Mouse (Mus musculus) limb, embryonic 15.5 days (tissue): Measurements from ENCODE around the gene Erbb3. TPM values are rescaled to one million over a fixed set of nuclear protein-coding genes. Genes with fewer than 3 reads are reported as not detected.
A peak's percentile ranks its signal among the peaks of the same experiment; 100 is the strongest.
"Not testable (repeated sequence)": the region's sequence is repeated elsewhere in the genome, so short reads cannot be mapped to it uniquely, and the experiment has no call there.

Source experiments
- ATAC-seq: fragments of 200-750 bp; cut with Nextera tagmentation; 2 replicates; pipeline ENCODE4 v1.8.0; 2017; ENCODE audit warnings: low read depth, moderate TSS enrichment; ENCODE audit not compliant: insufficient number of reproducible peaks, low FRiP score, low TSS enrichment
- H3K27ac ChIP-seq: fragments of 300-500 bp; sonication (generic); 2 replicates; pipeline ENCODE4 v1.5.1; 2015; ENCODE audit warnings: moderate library complexity, mild to moderate bottlenecking, inconsistent platforms
- H3K27me3 ChIP-seq: fragments of 300-500 bp; sonication (generic); 2 replicates; pipeline ENCODE4 v1.6.1; 2015; ENCODE audit warnings: inconsistent platforms
- H3K36me3 ChIP-seq: fragments of 300-500 bp; sonication (generic); 2 replicates; pipeline ENCODE4 v1.6.1; 2015; ENCODE audit warnings: inconsistent platforms
- H3K4me1 ChIP-seq: fragments of 300-500 bp; sonication (generic); 2 replicates; pipeline ENCODE4 v1.6.1; 2015; ENCODE audit warnings: inconsistent platforms
- H3K4me2 ChIP-seq: fragments of 300-500 bp; sonication (generic); 2 replicates; pipeline ENCODE4 v1.6.1; 2015; ENCODE audit warnings: mild to moderate bottlenecking, inconsistent platforms
- H3K4me3 ChIP-seq: fragments of 300-500 bp; sonication (generic); 2 replicates; pipeline ENCODE4 v1.5.1; 2015; ENCODE audit warnings: mild to moderate bottlenecking, inconsistent platforms
- H3K9ac ChIP-seq: fragments of 300-500 bp; sonication (generic); 2 replicates; pipeline ENCODE4 v1.6.1; 2015; ENCODE audit warnings: inconsistent platforms
- H3K9me3 ChIP-seq: fragments of 300-500 bp; sonication (generic); 2 replicates; pipeline ENCODE4 v1.6.1; 2016; ENCODE audit warnings: inconsistent platforms
- WGBS: fragments of 180-500 bp; shearing (Covaris S2); methylation state at CpG from one replicate; pipeline ENCODE4 v1.1.7; 2015; 5-methylcytosine and 5-hydroxymethylcytosine counted together
- polyA plus RNA-seq: library from polyadenylated mRNA; unstranded; fragments of >200 nt; fragmentation: Nextera tagmentation; extraction: Ambion mirVana; gene quantifications from 2 replicates; pipeline ENCODE4 v1.2.1, GENCODE M21; 2015

The Erbb3 gene
- 20.4 and 20.8 TPM in 2 replicates for polyA plus RNA-seq

DNA sequence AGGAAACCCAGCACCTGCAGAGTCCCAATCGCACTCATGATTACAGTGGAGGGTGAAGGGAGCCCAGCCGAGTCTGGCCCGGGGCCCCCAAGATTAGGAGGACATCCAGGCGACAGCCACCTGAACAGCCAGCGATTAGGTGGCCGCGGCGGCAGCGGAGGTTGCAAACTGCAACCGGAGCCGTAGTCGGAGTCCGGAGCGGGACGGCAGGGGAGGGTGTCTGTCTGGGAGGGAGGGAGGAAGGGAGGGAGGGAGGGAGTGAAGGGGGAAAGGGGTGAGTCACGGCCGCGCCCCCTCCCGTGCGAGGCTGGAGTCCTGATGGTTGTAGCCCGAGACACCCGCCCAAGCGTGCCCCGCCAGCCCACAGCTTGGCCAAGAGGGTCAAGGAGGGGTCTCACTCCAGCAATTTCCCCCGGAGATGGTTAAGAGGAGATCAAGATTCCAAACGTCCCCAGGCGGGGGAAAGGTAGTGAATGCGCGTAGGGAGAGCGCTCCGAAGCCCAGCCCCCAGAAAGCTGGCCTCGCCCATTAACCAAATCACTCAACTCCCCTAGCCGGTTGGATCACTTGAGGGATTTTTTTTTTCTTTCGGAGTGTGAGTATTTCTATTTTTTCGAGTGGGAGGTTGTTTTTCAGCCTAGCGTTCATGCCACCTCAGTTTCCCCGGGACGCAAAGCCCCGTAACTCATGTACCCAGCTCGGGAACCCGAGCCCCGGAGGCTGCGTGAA, at the start of gene Erbb3:
TSS of gene Erbb3 (minus strand) at position 189 of the 729 bp plus-strand sequence.
- ATAC-seq = peak; percentile 62; the same call in 1 of the 2 replicates
- Histone ChIP-seq H3K27me3 (peaks cover 44% of the 10 kb centered on the region), H3K27ac (peak within 1 kb of the TSS; percentile 91), H3K9me3 (no peaks in the 10 kb centered on the region), H3K4me3 (peak within 1 kb of the TSS; percentile 64), H3K36me3 (no peaks in the 10 kb centered on the region), H3K9ac (peak within 1 kb of the TSS; percentile 35), H3K4me1 (peaks cover 32% of the 10 kb centered on the region), H3K4me2 (peak within 1 kb of the TSS; percentile 98)
- WGBS = under 1% methylated on average over 41 of the region's 43 CpGs

DNA sequence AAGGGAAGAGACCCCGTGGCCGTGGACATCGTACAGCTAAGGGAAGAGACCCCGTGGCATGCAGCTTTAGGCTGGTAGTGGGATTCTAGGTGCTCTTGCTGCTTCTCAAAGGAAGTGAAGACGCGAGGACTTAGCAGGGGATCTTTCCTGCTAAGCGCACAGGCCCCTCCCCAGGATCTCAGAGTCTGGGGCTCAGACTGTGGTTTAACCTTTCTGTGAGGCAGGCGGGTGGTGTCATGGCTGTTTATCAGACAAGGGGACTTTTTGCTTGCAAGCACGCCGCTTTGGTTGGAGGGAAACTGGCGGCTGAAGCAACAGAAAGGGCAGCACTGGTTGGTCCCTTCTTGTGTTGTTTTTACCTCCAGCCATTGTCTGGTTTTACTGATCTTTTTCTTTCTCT, 47.6 kb upstream of the Erbb3 start:
- 32% methylated on average over 11 of the region's 11 CpGs for WGBS
- Histone ChIP-seq H3K4me3 (no peak overlapping the region), H3K4me1 (no peaks in the 10 kb centered on the region), H3K4me2 (no peak overlapping the region), H3K27me3 (no peaks in the 10 kb centered on the region), H3K36me3 (peaks cover 63% of the 10 kb centered on the region), H3K9ac (no peak overlapping the region), H3K27ac (no peak overlapping the region), H3K9me3 (no peaks in the 10 kb centered on the region)
- ATAC-seq = no peak

DNA sequence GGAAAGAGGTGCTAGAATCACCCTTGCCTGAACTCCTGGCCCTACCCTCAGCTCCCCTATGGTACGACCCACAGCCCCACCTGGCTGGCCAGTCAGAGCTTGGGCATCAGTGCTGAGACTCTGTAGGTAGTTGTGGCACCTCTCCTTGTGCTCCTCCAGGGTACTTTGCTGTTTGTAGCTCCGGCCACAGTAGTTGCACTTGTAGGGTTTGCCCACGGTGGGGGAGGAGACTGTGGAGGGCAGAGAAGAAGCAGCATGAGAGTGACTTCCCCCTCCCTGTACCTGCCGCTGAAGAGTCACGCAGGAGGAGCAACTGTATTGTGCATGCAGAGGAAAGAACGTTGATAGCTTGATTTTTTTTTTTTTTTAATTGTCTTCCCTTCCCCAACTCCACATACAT, 47.1 kb upstream of the Erbb3 start:
- Histone ChIP-seq H3K27me3 (no peaks in the 10 kb centered on the region), H3K27ac (no peak overlapping the region), H3K4me2 (no peak overlapping the region), H3K4me1 (no peaks in the 10 kb centered on the region), H3K4me3 (no peak overlapping the region), H3K36me3 (peaks cover 63% of the 10 kb centered on the region), H3K9me3 (no peaks in the 10 kb centered on the region), H3K9ac (no peak overlapping the region)
- WGBS = 56% methylated on average over 6 of the region's 6 CpGs
- no peak for ATAC-seq

DNA sequence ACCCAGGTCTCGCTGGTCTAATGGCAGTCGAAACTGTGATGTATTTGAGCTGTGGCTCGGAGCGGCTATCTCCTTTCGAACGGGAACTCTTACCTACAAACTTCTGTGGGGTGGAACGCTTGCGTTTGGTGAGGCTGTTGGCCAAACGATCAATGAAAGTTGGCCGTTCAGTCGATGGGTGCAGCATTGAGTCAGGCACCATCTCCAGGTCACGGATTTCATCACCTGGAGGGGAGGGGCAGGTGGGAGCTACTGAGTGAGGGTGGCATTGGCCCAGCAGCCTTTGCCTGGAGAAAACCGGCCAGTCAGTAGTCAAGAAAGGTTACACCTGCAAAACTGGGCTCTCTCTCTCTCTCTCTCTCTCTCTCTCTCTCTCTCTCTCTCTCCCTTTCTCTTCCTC, 46.2 kb upstream of the Erbb3 start:
- Histone ChIP-seq H3K4me2 (no peak overlapping the region), H3K9ac (no peak overlapping the region), H3K4me1 (no peaks in the 10 kb centered on the region), H3K9me3 (no peaks in the 10 kb centered on the region), H3K36me3 (peaks cover 57% of the 10 kb centered on the region), H3K27me3 (no peaks in the 10 kb centered on the region), H3K27ac (no peak overlapping the region), H3K4me3 (no peak overlapping the region)
- ATAC-seq = no peak
- WGBS = 94% methylated on average over 13 of the region's 13 CpGs

DNA sequence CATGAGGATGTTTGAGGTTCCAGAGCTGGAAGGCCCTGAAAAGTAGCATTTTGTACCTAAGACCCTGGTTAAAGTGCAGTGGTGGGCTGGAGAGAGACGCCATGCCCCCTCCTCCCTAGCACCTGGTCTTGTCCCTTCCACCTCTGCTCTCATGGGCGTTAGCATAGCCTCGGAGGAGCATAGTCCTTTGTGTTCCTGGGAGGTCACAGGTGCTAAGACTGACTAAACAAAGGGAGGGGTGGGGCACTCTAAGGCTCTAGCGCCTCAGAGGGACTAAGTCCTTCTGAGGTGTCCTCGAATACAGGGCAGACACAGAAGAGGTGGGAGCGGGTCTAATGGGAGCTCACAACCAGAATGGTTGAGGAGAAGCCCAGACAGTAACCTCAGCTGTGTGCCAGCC, 42.1 kb upstream of the Erbb3 start:
- Histone ChIP-seq H3K9ac (no peak overlapping the region), H3K4me1 (no peaks in the 10 kb centered on the region), H3K4me3 (no peak overlapping the region), H3K36me3 (peaks cover 34% of the 10 kb centered on the region), H3K4me2 (no peak overlapping the region), H3K27ac (no peak overlapping the region), H3K27me3 (no peaks in the 10 kb centered on the region), H3K9me3 (no peaks in the 10 kb centered on the region)
- 31% methylated on average over 6 of the region's 6 CpGs for WGBS
- no peak for ATAC-seq

DNA sequence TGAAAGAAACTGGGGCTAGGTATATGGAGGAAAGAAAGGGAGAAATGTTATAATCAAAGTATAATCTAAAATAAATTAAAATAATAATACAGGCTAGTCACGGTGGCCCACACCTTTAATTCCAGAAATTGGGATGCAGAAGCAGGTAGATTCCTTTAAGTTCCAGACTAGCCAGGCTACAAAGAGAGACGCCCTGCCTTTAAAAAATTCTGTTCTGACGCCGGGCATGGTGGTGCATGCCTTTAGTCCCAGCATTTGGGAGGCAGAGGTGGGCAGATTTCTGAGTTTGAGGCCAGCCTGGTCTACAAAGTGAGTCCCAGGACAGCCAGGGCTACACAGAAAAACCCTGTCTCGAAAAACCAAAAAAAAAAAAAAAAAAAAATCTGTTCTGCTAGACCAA, 40.9 kb upstream of the Erbb3 start:
- H3K27ac ChIP-seq, H3K4me3 ChIP-seq, H3K27me3 ChIP-seq, H3K4me1 ChIP-seq, H3K9me3 ChIP-seq, H3K9ac ChIP-seq, H3K4me2 ChIP-seq, ATAC-seq: not testable (repeated sequence)
- peaks cover 29% of the 10 kb centered on the region for H3K36me3 ChIP-seq
- 79% methylated on average over 5 of the region's 5 CpGs for WGBS

DNA sequence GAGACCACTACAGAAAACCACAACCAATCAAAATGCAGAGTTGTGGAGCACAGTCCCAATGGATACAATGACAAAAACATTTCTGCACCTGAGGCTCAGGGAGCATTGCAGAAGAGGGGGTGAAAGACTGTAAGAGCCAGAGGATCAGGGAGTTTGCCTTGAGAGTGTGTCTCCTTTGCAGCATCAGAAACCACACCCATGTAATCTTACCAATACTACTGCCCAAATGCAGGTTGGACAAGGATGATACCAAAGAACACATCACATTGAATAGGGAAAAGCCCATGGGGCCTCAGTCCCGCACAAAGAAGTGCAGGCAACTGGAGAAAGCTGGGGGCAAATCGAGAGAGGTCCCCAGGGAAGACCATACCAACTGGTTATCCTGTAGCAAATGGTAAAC, 40.3 kb upstream of the Erbb3 start:
- no peak overlapping the region for H3K9ac ChIP-seq
- H3K4me1 ChIP-seq = peaks cover 5% of the 10 kb centered on the region
- no peaks in the 10 kb centered on the region for H3K27me3 ChIP-seq
- no peaks in the 10 kb centered on the region for H3K9me3 ChIP-seq
- no peak overlapping the region for H3K27ac ChIP-seq
- ATAC-seq = no peak
- no peak overlapping the region for H3K4me3 ChIP-seq
- no peak overlapping the region for H3K4me2 ChIP-seq
- H3K36me3 ChIP-seq = peaks cover 30% of the 10 kb centered on the region
- 61% methylated on average over 2 of the region's 2 CpGs for WGBS

DNA sequence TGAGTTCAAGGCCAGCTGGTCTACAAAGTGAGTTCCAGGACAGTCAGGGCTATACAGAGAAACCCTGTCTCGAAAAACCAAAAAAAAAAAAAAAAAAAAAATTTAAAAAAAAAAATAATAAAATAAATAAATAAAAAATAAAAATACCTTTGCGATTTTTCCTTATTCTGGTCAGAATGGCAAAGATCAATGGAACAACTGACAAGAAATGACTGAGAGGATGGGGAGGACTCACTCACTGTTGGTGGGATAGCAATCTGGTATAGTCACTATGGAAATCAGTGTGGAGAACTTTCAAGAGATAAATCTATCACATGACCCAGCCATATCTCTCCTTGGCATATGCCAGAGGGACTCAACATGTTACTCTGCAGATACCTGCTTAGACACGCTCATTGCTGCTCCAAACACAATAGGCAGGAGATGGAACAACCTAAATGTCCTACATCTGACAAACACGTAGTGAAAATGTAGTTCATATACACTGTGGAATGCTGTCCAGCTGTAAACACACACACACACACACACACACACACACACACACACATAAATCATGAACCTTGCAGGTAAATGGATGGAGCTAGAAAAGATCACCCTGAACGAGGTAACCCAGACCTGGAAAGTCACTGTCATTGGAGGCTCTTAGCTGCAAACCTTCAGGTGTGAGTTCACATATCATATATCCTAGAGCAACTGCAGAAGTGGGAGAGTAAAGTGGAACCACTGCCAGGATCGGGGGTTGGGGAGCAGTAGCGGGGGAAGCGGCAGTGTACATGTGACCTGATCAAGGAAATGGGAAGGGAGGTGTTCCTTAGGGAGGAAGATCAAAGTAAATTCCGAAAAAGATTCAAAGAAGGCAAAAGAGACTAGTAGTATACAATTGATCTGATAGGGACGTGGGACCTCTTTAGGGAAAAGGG, 38.2 kb upstream of the Erbb3 start:
- no peak for ATAC-seq
- H3K27me3 ChIP-seq = no peaks in the 10 kb centered on the region
- WGBS = 72% methylated on average over 10 of the region's 10 CpGs
- peaks cover 29% of the 10 kb centered on the region for H3K36me3 ChIP-seq
- H3K4me3 ChIP-seq = no peak overlapping the region
- peaks cover 5% of the 10 kb centered on the region for H3K4me1 ChIP-seq
- H3K9me3 ChIP-seq = no peaks in the 10 kb centered on the region
- H3K9ac ChIP-seq = no peak overlapping the region
- peak overlapping the region; percentile 47; the same call in 1 of the 2 replicates for H3K27ac ChIP-seq
- no peak overlapping the region for H3K4me2 ChIP-seq

DNA sequence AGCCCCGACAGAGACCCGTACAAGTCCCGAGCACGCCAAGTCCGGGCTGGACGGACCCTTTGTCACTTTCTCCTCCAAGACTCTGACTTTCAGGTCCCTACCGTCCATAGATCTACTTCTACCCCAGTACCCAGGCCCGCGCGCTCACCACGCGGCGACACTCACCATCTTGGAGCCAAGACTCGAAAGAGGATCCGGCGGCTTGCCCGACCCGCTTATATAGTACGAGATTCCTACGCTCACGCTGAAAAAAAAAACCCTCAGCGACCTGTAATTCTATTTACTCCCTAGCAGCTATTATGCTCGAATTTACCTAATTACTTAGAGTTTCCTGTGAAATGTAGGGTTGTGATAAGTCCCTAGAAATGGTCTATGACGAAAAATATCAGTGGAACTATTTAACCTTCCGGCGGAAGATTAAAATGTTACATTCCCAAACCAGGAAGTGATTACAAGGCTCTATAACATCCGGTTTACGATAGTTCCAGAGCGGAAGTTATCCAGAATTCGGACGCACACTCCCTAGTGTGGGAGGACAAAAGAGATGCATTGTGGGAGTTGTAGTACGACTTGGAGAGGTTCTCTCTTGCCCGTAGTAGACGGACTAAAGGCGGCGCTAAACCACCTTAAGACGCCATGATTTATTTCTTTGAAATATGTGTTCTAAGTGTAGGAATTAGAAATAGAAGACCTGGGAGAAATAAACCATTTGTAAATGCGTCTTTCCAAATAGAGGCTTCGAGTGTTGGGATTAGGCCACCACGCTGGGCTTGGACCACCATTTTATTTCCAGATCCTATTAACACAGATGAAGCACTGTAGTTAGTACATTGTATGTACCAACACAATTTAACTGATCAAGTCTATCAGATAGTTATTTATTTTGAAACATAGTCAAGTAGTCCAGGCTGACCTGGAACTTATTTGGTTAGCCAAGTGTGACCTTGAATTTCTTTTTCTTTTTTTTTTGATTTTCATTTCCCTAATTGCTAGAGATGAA, 37.2 kb upstream of the Erbb3 start, which contains the start of gene Rps26:
TSS of gene Rps26 (minus strand) at position 437 of the 1,000 bp plus-strand sequence.
- WGBS = under 1% methylated on average over 40 of the region's 40 CpGs
- Histone ChIP-seq H3K9me3 (no peaks in the 10 kb centered on the region), H3K4me3 (peak within 1 kb of the TSS; percentile 84), H3K4me1 (peaks cover 5% of the 10 kb centered on the region), H3K27me3 (no peaks in the 10 kb centered on the region), H3K4me2 (peak within 1 kb of the TSS; percentile 72), H3K36me3 (peaks cover 25% of the 10 kb centered on the region), H3K27ac (peak within 1 kb of the TSS; percentile 83), H3K9ac (peak within 1 kb of the TSS; percentile 100)
- peak; percentile 97 for ATAC-seq

DNA sequence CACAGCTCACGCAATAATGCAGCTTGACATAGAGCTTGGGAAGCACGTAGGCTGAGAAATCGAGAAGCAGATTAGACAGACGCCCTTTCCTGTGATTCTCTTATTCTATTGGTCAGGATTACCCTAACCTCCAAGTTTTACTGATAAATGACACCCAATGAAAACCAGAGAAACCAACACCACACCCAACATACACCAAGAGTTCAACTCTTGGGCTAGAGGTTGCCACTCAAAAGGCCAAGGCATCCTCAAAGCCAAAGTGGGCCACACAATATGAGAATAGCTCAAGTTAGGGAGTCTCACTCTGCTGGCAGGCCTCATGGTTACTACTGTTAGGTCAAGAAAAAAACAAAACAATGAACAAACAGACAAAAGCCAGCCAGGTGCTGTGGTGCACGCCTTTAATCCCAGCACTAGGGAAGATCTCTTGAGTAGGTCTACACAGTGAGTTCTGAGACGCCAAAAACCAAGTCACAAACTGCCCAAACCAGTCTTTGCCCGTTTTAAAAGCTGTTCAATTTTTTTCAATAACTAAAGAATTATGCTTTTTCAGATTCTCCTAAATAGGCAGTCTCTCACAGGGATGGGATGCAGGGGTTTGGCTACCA, 35.9 kb upstream of the Erbb3 start:
- H3K9me3 ChIP-seq = no peaks in the 10 kb centered on the region
- peak overlapping the region; percentile 100 for H3K9ac ChIP-seq
- H3K27me3 ChIP-seq = no peaks in the 10 kb centered on the region
- H3K27ac ChIP-seq = peak overlapping the region; percentile 83
- H3K36me3 ChIP-seq = peaks cover 25% of the 10 kb centered on the region
- peak overlapping the region; percentile 72 for H3K4me2 ChIP-seq
- peak overlapping the region; percentile 84 for H3K4me3 ChIP-seq
- no peak for ATAC-seq
- whole genome bisulfite sequencing = 45% methylated on average over 7 of the region's 7 CpGs
- H3K4me1 ChIP-seq = peaks cover 5% of the 10 kb centered on the region

DNA sequence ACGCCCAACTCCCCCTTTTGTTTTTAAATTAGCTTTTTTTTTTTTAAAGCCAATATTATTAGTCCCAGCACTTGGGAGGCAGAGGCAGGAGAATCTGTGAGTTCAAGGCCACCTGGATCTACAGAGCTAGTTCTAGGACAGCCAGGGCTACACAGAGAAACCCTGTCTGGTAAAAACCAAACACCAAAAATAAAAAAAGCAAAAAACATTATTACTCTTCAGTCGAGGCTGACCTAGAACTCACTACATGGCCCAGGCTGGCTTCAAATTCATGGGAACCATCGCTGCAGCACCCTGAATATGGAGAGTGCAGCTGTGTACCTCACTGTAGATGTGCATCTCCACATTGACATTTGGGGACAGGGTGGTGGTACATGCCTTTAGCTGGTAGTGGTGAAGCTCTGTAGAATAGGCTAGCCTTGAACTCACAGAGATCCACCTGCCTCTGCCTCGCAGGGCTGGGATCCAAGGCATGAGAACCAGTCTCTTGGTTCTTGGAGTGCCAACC, 33.7 kb upstream of the Erbb3 start:
- not testable (repeated sequence) for H3K9ac ChIP-seq, ATAC-seq

More for the DNA sequence above, 33.7 kb upstream of the Erbb3 start:
- not testable (repeated sequence) for H3K27ac ChIP-seq, H3K4me3 ChIP-seq, H3K27me3 ChIP-seq, H3K4me2 ChIP-seq, H3K4me1 ChIP-seq, H3K9me3 ChIP-seq
- peaks cover 25% of the 10 kb centered on the region for H3K36me3 ChIP-seq
- 82% methylated on average over 4 of the region's 4 CpGs for WGBS
